Mouse (Mus musculus) ES-E14 (cell line): ENCODE data around the gene Lmf1. TPM values are rescaled to one million over a fixed set of nuclear protein-coding genes. Genes with fewer than 3 reads are reported as not detected.
A peak's percentile ranks its signal among the peaks of the same experiment; 100 is the strongest.

Source experiments
- DNase-seq: peaks from one replicate; pipeline ENCODE4 v3.0.0-alpha.2; 2013; ENCODE audit warnings: low read depth, low spot score
- H3K27ac ChIP-seq: 2 replicates; pipeline ENCODE4 v1.5.1; 2012; ENCODE audit warnings: low read depth, mild to moderate bottlenecking, low read length, moderate library complexity, mixed read lengths; ENCODE audit not compliant: poor library complexity, insufficient read depth, severe bottlenecking
- H3K36me3 ChIP-seq: 2 replicates; pipeline ENCODE4 v1.6.1; 2012; ENCODE audit warnings: mild to moderate bottlenecking, low read length, moderate library complexity, mixed read lengths; ENCODE audit not compliant: control insufficient read depth, poor library complexity, insufficient read depth, severe bottlenecking
- H3K4me1 ChIP-seq, 2 experiments: fragments of 150-350 bp in 1 of 2; sonication (generic) in 1 of 2; 2 replicates each; pipeline ENCODE4 v1.6.1; 2012; ENCODE audit warnings: low read length in 2 of 2, mild to moderate bottlenecking in 1 of 2, mixed read lengths in 1 of 2; ENCODE audit not compliant: control insufficient read depth in 2 of 2, insufficient read depth in 2 of 2, poor library complexity in 1 of 2
- H3K4me3 ChIP-seq, 2 experiments: fragments of 150-350 bp in 1 of 2; sonication (generic) in 1 of 2; 2 replicates each; pipeline ENCODE4 v1.5.1; 2012; ENCODE audit warnings: low read length in 2 of 2, low read depth in 1 of 2, mild to moderate bottlenecking in 1 of 2, mixed read lengths in 1 of 2; ENCODE audit not compliant: insufficient read depth in 1 of 2, poor library complexity in 1 of 2, severe bottlenecking in 1 of 2
- H3K9ac ChIP-seq: 2 replicates; pipeline ENCODE4 v1.6.1; 2012; ENCODE audit warnings: low read depth, mild to moderate bottlenecking, low read length, mixed read lengths; ENCODE audit not compliant: poor library complexity, insufficient read depth, severe bottlenecking
- H3K9me3 ChIP-seq: fragments of 150-350 bp; sonication (generic); 2 replicates; pipeline ENCODE4 v1.6.1; 2012; ENCODE audit warnings: low read depth, mild to moderate bottlenecking, low read length; ENCODE audit not compliant: control insufficient read depth, insufficient read depth
- CHD2 ChIP-seq: IDR thresholded peaks from 2 replicates; pipeline ENCODE4 v1.6.1; 2014; ENCODE audit warnings: mild to moderate bottlenecking, low read depth, low read length, inconsistent platforms
- HCFC1 ChIP-seq: IDR thresholded peaks from 2 replicates; pipeline ENCODE4 v1.6.1; 2012; ENCODE audit warnings: low read length, inconsistent platforms, borderline replicate concordance; ENCODE audit not compliant: insufficient read depth
- MAFK ChIP-seq: IDR thresholded peaks from 2 replicates; pipeline ENCODE4 v1.6.1; 2014; ENCODE audit warnings: mild to moderate bottlenecking, low read depth, low read length, inconsistent platforms; ENCODE audit not compliant: insufficient read depth
- ZC3H11A ChIP-seq: IDR thresholded peaks from 2 replicates; pipeline ENCODE4 v1.6.1; 2012; ENCODE audit warnings: low read depth, mild to moderate bottlenecking, inconsistent platforms, low read length, borderline replicate concordance
- ZNF384 ChIP-seq: IDR thresholded peaks from 2 replicates; pipeline ENCODE4 v1.6.1; 2012; ENCODE audit warnings: low read depth, low read length, inconsistent platforms
- in situ Hi-C, 2 experiments: fragments of 600-800 bp; cut with MboI; formaldehyde crosslinking; loops; one replicate each; pipeline ENCODE4 v1.15.1; 2025; ENCODE audit warnings: low sequenced_read_pairs in 2 of 2, inconsistent platforms in 1 of 2; ENCODE audit not compliant: unreplicated experiment in 2 of 2
- total RNA-seq: library from RNA; depleted of rRNA; stranded (reverse); fragments of 300-350 nt; gene quantifications from 2 replicates; pipeline ENCODE4 v1.2.3, GENCODE M21; 2012; rRNA removed

Gene Lmf1
- 16.6 and 33.6 TPM in 2 replicates for total RNA-seq

DNA sequence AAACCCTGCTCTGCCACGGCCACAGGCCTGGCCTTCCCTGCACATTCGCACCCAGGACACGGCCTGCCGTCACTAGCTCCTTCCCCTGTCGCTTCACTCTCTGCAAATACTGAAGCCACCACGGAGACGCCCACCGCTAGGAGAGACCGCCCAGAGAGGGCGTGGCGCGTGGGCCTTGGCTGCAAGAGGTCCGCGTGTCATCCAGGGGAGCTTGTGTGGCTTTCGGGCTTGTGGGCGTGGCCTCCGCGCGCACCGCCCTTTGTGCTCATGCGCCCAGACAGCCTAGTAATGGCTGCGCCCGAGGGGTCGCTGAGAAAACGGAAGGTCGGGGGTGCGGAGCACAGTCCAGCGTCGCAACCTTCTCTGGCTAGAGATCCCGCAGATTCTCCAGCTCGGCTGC, at the start of gene Lmf1:
Gene Lmf1, plus strand, starts transcription at position 166 of the 400 bp plus-strand sequence.
- TF ChIP-seq MAFK (no peak), ZNF384 (no peak)
- H3K27ac ChIP-seq = 0 out of 2 replicates have a peak within 1 kb of the TSS, but pooled peaks have one; percentile 24
- in situ Hi-C loops = no loop called here
- peak; percentile 95 for DNase-seq
- H3K36me3 ChIP-seq = no peaks in the 10 kb centered on the region
- no peaks in the 10 kb centered on the region for H3K9me3 ChIP-seq
- H3K4me1 ChIP-seq = peaks cover 2 to 3% of the 10 kb centered on the region in 2 experiments; a peak in 1 of 4 replicates
- peak within 1 kb of the TSS; percentile 79 to 97 for H3K4me3 ChIP-seq
- H3K9ac ChIP-seq = peak within 1 kb of the TSS; percentile 79

DNA sequence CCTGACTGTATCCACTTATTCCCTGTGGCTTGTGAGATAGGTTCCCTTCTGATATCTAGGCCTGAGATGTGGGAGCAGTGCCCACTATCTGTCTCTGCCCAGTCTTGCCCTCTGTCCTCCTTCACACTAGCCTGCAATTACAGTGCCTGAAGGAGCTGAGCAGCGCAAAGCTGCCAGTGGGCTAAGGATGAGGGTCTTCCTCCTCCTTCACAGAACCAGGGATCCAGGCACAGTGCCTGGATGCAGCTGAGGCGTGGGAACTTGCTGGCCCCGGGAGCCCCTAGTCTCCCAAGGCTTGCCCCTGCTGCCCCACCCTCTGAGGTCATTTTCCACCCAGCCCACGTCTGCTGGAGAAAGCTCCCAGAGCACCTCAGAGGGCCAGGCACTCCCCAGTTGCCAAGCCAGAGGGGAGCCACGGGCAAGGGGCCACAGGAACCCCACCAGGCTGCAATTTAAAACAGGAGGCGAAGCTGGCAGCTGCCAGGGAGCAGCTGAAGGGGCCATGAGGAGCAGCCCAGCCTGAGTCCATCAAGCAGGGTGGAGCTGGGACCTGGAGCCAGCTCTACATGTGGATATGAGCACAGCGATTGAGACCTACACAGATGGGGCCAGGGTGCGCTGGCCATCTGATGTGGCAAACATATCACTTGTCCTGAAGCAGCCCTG, 48.4 kb upstream of the Lmf1 start:
- in situ Hi-C loops = no loop called here
- H3K36me3 ChIP-seq = no peaks in the 10 kb centered on the region
- H3K4me1 ChIP-seq = no peaks in the 10 kb centered on the region
- no peak for DNase-seq
- no peak overlapping the region for H3K9ac ChIP-seq
- no peaks in the 10 kb centered on the region for H3K9me3 ChIP-seq
- H3K27ac ChIP-seq = no peak overlapping the region
- H3K4me3 ChIP-seq = no peak overlapping the region
- no peak for TF ChIP-seq CHD2
- TF ChIP-seq ZC3H11A = no peak
- TF ChIP-seq HCFC1 = no peak
- no peak for TF ChIP-seq MAFK
- TF ChIP-seq ZNF384 = no peak

- TF ChIP-seq ZNF384 = no peak
- no peak for TF ChIP-seq HCFC1
- no peak for TF ChIP-seq CHD2
- TF ChIP-seq ZC3H11A = no peak
- no peak for TF ChIP-seq MAFK
- Histone ChIP-seq H3K4me3 (no peak overlapping the region), H3K9ac (no peak overlapping the region), H3K36me3 (no peaks in the 10 kb centered on the region), H3K4me1 (no peaks in the 10 kb centered on the region; a peak in 1 of 4 replicates), H3K27ac (no peak overlapping the region), H3K9me3 (no peaks in the 10 kb centered on the region)
- in situ Hi-C loops = no loop called here
- DNase-seq = no peak
Observed at GRCm38 (mm10) chr17:25538945-25539875, 39.7 kb upstream of the Lmf1 start.

- TF ChIP-seq HCFC1 (no peak), CHD2 (no peak), ZC3H11A (no peak), MAFK (no peak), ZNF384 (no peak)
- Histone ChIP-seq H3K4me3 (no peak overlapping the region), H3K27ac (no peak overlapping the region), H3K9me3 (no peaks in the 10 kb centered on the region), H3K4me1 (no peaks in the 10 kb centered on the region; a peak in 1 of 4 replicates), H3K9ac (no peak overlapping the region), H3K36me3 (no peaks in the 10 kb centered on the region)
- in situ Hi-C loops = no loop called here
- DNase-seq = no peak
Observed at GRCm38 (mm10) chr17:25540731-25541130, 38.2 kb upstream of the Lmf1 start.
